Mouse (Mus musculus) lung, postnatal 0 days (tissue): ENCODE measurements at regions not wholly inside any gene's neighbourhood (a gene's known extent, or its start where the extent isn't known, plus 50 kb on each side); places are given as distances from the start of the nearest gene placed in this dataset.

Experiments
- ATAC-seq: fragments of 200-750 bp; cut with Nextera tagmentation; 2 replicates; pipeline ENCODE4 v1.8.0; 2017; ENCODE audit warnings: moderate library complexity
- DNase-seq: peaks from one replicate; pipeline ENCODE4 v3.0.0-alpha.2; 2016; ENCODE audit warnings: low spot score
- H3K27ac ChIP-seq: fragments of 300-500 bp; sonication (generic); 2 replicates; pipeline ENCODE4 v1.5.1; 2014; ENCODE audit warnings: antibody characterized with exemption, mild to moderate bottlenecking, low read length, mixed read lengths
- H3K27me3 ChIP-seq: fragments of 300-500 bp; sonication (generic); replicated peaks from 2 replicates; pipeline ENCODE4 v1.6.1; 2014; ENCODE audit warnings: low read length, mixed read lengths; ENCODE audit not compliant: insufficient read depth
- H3K36me3 ChIP-seq: fragments of 300-500 bp; sonication (generic); 2 replicates; pipeline ENCODE4 v1.6.1; 2014; ENCODE audit warnings: low read length, mixed read lengths; ENCODE audit not compliant: insufficient read depth
- H3K4me1 ChIP-seq: fragments of 300-500 bp; sonication (generic); 2 replicates; pipeline ENCODE4 v1.6.1; 2014; ENCODE audit warnings: antibody characterized with exemption, low read depth, low read length, mixed read lengths; ENCODE audit not compliant: insufficient read depth
- H3K4me2 ChIP-seq: fragments of 300-500 bp; sonication (generic); replicated peaks from 2 replicates; pipeline ENCODE4 v1.6.1; 2014; ENCODE audit warnings: low read depth, mild to moderate bottlenecking, low read length, moderate library complexity, mixed read lengths
- H3K4me3 ChIP-seq: fragments of 300-500 bp; sonication (generic); 2 replicates; pipeline ENCODE4 v1.5.1; 2014; ENCODE audit warnings: low read depth, low read length
- H3K9ac ChIP-seq: fragments of 300-500 bp; sonication (generic); replicated peaks from 2 replicates; pipeline ENCODE4 v1.6.1; 2014; ENCODE audit warnings: low read depth, mild to moderate bottlenecking
- H3K9me3 ChIP-seq: fragments of 300-500 bp; sonication (generic); 2 replicates; pipeline ENCODE4 v1.6.1; 2016; ENCODE audit warnings: low read length, mixed read lengths
- CTCF ChIP-seq: IDR thresholded peaks from 2 replicates; pipeline ENCODE4 v1.5.1; 2016; ENCODE audit warnings: antibody characterized with exemption, mild to moderate bottlenecking
- EP300 ChIP-seq: IDR thresholded peaks from 2 replicates; pipeline ENCODE4 v1.6.1; 2016; ENCODE audit warnings: antibody characterized with exemption, mild to moderate bottlenecking, control low read depth
- WGBS: fragments of 180-500 bp; shearing (Covaris S2); extraction: QIAGEN DNeasy Blood & Tissue Kit; methylation state at CpG from one replicate; pipeline ENCODE4 v1.1.7; 2014; 5-methylcytosine and 5-hydroxymethylcytosine counted together

DNA sequence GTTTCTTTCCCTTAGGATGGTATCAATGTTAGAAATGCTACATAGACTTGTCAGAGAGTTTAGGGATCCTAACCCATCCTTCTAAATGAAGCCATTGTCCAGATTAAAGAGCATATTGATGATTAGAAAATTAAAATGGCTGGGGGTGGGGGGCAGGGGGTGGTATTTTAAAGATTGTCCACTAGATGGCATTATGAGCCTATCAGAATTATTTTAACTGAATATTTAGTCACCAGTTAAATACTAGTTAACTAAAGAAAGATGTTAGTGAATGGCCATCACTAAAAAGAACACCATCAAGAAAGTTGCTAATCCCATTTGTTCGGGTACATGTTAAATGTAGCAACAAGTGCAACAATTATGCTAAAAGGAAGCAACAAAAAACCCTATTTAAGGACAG, 1909.6 kb upstream of the 5930422O12Rik start:
- H3K27ac ChIP-seq: no peak overlapping the region
- H3K36me3 ChIP-seq: no peaks in the 10 kb centered on the region
- DNase-seq (peak; percentile 33), ATAC-seq (no peak)
- H3K9me3 ChIP-seq: no peaks in the 10 kb centered on the region
- H3K4me2 ChIP-seq: no peak overlapping the region
- no peaks in the 10 kb centered on the region for H3K4me1 ChIP-seq
- no peak overlapping the region for H3K4me3 ChIP-seq
- H3K9ac ChIP-seq: no peak overlapping the region
- 75% methylated on average over 1 of the region's 1 CpGs for WGBS
- no peaks in the 10 kb centered on the region for H3K27me3 ChIP-seq
- peak; percentile 51 for TF ChIP-seq CTCF
- no peak for TF ChIP-seq EP300

DNA sequence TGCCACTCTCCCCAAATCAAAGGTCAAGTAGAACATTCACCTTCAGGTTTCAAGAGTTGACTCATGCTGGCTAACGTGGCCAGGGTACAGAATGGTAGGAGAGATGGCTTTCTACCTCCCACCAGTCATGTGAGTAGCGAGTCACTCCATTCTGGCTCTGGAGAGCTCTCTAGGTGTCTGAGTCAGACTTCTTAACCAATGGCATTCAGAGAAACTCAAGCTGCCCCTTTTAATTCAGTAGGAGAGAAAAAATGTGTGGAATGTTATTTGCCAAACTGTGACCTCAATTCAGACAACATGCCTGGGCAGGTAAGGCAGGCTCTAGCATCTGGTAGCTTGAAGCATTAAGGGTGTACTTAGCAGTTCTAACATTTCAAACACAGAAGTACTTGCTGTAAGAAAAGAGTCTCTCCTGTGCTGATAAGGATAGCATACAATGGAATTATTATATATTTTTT, 1907.5 kb upstream of the 5930422O12Rik start:
- H3K27me3 ChIP-seq: no peaks in the 10 kb centered on the region
- no peaks in the 10 kb centered on the region for H3K9me3 ChIP-seq
- 32% methylated on average over 2 of the region's 2 CpGs for WGBS
- no peak overlapping the region for H3K9ac ChIP-seq
- H3K27ac ChIP-seq: no peak overlapping the region
- no peaks in the 10 kb centered on the region for H3K36me3 ChIP-seq
- no peak overlapping the region for H3K4me2 ChIP-seq
- no peaks in the 10 kb centered on the region for H3K4me1 ChIP-seq
- ATAC-seq (peak; percentile 99), DNase-seq (peak; percentile 95)
- no peak overlapping the region for H3K4me3 ChIP-seq
- peak; percentile 100 for TF ChIP-seq EP300
- no peak for TF ChIP-seq CTCF

DNA sequence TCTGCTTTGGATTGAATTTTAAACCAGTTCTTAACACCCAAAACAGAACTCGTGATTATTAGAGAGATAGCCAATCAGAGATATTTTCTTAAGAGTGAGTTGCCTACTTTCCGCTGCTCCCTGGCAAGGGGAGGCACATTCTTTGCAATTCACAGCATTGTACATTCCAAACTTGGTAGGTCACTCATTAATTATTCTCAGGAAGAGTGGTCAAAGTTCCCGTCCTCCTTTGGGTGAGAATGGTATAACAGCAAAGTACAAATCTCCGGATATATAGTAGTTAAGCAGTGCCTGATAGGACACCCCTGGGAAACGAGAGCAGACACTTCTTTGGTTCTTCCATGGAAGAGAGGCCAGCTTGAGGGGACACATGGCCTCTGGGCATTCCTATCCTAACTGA, 1903.4 kb upstream of the 5930422O12Rik start:
- 32% methylated on average over 5 of the region's 5 CpGs for WGBS
- Histone ChIP-seq H3K27ac (no peak overlapping the region; the same call in 1 of the 2 replicates), H3K9me3 (no peaks in the 10 kb centered on the region), H3K27me3 (no peaks in the 10 kb centered on the region), H3K4me1 (no peaks in the 10 kb centered on the region), H3K4me2 (no peak overlapping the region), H3K36me3 (no peaks in the 10 kb centered on the region), H3K4me3 (no peak overlapping the region), H3K9ac (no peak overlapping the region)
- DNase-seq (peak; percentile 71), ATAC-seq (peak; percentile 37)
- peak; percentile 88 for TF ChIP-seq EP300
- TF ChIP-seq CTCF: no peak

- no peak overlapping the region for H3K4me3 ChIP-seq
- H3K27ac ChIP-seq: no peak overlapping the region
- DNase-seq (no peak), ATAC-seq (no peak)
- no peak overlapping the region for H3K9ac ChIP-seq
- no peaks in the 10 kb centered on the region for H3K36me3 ChIP-seq
- 91% methylated on average over 3 of the region's 3 CpGs for WGBS
- no peak overlapping the region for H3K4me2 ChIP-seq
- no peaks in the 10 kb centered on the region for H3K9me3 ChIP-seq
- H3K4me1 ChIP-seq: no peaks in the 10 kb centered on the region
- no peaks in the 10 kb centered on the region for H3K27me3 ChIP-seq
- TF ChIP-seq CTCF (no peak), EP300 (no peak)
Observed at GRCm38 (mm10) chr8:31539251-31539650, 1889.3 kb upstream of the 5930422O12Rik start.

DNA sequence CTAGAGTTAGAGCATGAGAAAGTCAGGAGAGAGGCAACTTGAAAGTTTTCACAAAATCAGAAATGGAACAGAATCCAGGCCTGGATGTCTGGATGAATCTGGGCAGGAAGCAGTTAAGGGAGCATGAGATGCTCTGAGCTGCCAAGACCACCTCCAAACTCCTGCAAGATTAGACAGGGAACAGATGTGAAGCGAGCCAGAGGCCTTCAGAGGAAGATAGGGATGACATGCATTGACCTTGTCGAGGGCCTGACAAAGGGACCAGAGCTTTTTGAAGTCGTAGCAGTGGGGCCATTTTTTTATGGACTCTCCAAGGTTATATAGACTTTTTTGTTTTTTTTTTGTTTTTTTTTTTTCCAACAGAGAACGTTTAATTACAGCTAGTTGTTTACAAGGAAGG, 1886.9 kb upstream of the 5930422O12Rik start:
- H3K27ac ChIP-seq: no peak overlapping the region
- H3K36me3 ChIP-seq: no peaks in the 10 kb centered on the region
- no peak overlapping the region for H3K9ac ChIP-seq
- no peak overlapping the region for H3K4me2 ChIP-seq
- H3K4me1 ChIP-seq: no peaks in the 10 kb centered on the region
- no peaks in the 10 kb centered on the region for H3K27me3 ChIP-seq
- 23% methylated on average over 4 of the region's 4 CpGs for WGBS
- no peaks in the 10 kb centered on the region for H3K9me3 ChIP-seq
- no peak for DNase-seq
- TF ChIP-seq CTCF (no peak), EP300 (no peak)
- H3K4me3 ChIP-seq: no peak overlapping the region
- no peak for ATAC-seq

- Histone ChIP-seq H3K27ac (no peak overlapping the region), H3K9me3 (no peaks in the 10 kb centered on the region), H3K4me2 (no peak overlapping the region), H3K4me3 (no peak overlapping the region), H3K36me3 (no peaks in the 10 kb centered on the region), H3K4me1 (no peaks in the 10 kb centered on the region), H3K9ac (no peak overlapping the region), H3K27me3 (no peaks in the 10 kb centered on the region)
- peak; percentile 10 for DNase-seq
- TF ChIP-seq CTCF (no peak), EP300 (no peak)
- 0 out of 2 replicates have a peak, but pooled peaks have one; percentile 21 for ATAC-seq
Observed at GRCm38 (mm10) chr8:31574136-31574535, 1854.4 kb upstream of the 5930422O12Rik start.

- H3K27ac ChIP-seq: no peak overlapping the region
- peak; percentile 35 for DNase-seq
- no peaks in the 10 kb centered on the region for H3K9me3 ChIP-seq
- 53% methylated on average over 2 of the region's 2 CpGs for WGBS
- ATAC-seq: peak; percentile 28; the same call in 1 of the 2 replicates
- no peaks in the 10 kb centered on the region for H3K4me1 ChIP-seq
- TF ChIP-seq CTCF (no peak), EP300 (no peak)
- no peak overlapping the region for H3K4me2 ChIP-seq
- no peak overlapping the region for H3K9ac ChIP-seq
- H3K36me3 ChIP-seq: no peaks in the 10 kb centered on the region
- H3K27me3 ChIP-seq: no peaks in the 10 kb centered on the region
- no peak overlapping the region for H3K4me3 ChIP-seq
Observed at GRCm38 (mm10) chr8:31576129-31576528, 1852.4 kb upstream of the 5930422O12Rik start.
